Mouse (Mus musculus) neutrophil, adult 59 days (primary cell): ENCODE results near the gene Fxyd6. TPM values are rescaled to one million over a fixed set of nuclear protein-coding genes. Genes with fewer than 3 reads are reported as not detected.

ENCODE experiments used
- total RNA-seq, 2 experiments: library from RNA; stranded (reverse); gene quantifications; 1 replicate in 1 of 2; 2 replicates in 1 of 2; pipeline ENCODE4 v1.2.4; 2023

Gene Fxyd6
- under 1 TPM in 1 of 2 experiments, not detected in 1; 0.46 TPM for total RNA-seq

GRCm38 (mm10) chr9:45370117-45370561 lies at the start of gene Fxyd6:
Gene Fxyd6 (plus strand): TSS chr9:45370185.

GRCm38 (mm10) chr9:45399434-45399833 lies 29.4 kb downstream of the Fxyd6 start, which contains the start of gene Fxyd2:
Gene Fxyd2 (plus strand): TSS chr9:45399669.

DNA sequence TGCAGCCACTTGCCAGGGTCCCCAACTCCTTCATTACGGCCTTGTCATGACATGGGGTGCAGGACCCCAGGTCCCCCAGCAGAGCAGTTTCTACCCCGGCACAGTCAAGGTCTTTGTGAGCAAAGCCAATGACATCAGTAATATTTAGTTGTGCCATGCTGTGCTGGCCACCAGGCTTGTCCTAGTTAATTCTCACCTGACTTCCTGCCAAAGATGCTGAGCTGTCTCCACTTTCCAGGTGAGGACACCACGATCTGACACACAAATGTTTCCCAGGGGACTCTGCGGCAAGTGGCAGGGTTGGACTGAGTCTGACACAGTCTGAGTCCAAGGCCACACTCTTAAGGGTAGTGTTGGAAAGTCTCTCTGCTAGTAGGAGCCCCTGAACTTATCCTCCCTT lies 56.5 kb downstream of the Fxyd6 start, which contains the start of gene Dscaml1:
TSS of gene Dscaml1 (plus strand) at position 173 of the 400 bp plus-strand sequence.

Other genes with a start within 250 kb of the Fxyd6 start
- gene Scn4b, start 231.8 kb upstream of the Fxyd6 start, total RNA-seq = under 1 TPM in 1 of 2 experiments, not detected in 1; 0.40 TPM
- gene BC049352, start 188.2 kb upstream of the Fxyd6 start, total RNA-seq = under 1 TPM in 1 of 2 experiments, not detected in 1; 0.79 TPM
- under 1 TPM in 1 of 2 experiments, not detected in 1; 0.18 TPM for gene Tmprss4, start 166.1 kb upstream of the Fxyd6 start, total RNA-seq
- gene Il10ra, start 101.0 kb upstream of the Fxyd6 start, total RNA-seq = 10 to 100 TPM; 69.6 to 82.4 TPM
- not detected for gene Tmprss13, start 51.1 kb upstream of the Fxyd6 start, total RNA-seq
- not detected for gene Fxyd2, start 29.5 kb downstream of the Fxyd6 start, total RNA-seq
- gene Dscaml1, start 56.4 kb downstream of the Fxyd6 start, total RNA-seq = not detected